ENCODE assay signal across 17 mouse cellular contexts in genomic region chr2:90472701-90473100, GRCm38 (mm10).
"Had no signal": no experiment of that assay in that cellular context is flagged by ENCODE, and none has a peak within 500 bp of the region (broad histone marks: within the 10 kb centered on the region; RNA-seq: fewer than 3 reads in every experiment).

No protein-coding gene starts in this region.

- H3K36me3 ChIP-seq: midbrain, embryonic 10.5 days; midbrain, embryonic 12.5 days; stomach, embryonic 15.5 days had no signal

- ATAC-seq: midbrain, embryonic 16.5 days had no signal

- H3K4me2 ChIP-seq: lung, embryonic 14.5 days; midbrain, embryonic 12.5 days; neural tube, embryonic 13.5 days; neural tube, embryonic 15.5 days; stomach, embryonic 15.5 days had no signal

- DNase-seq: lung, adult 18-20 months; lung, embryonic 14.5 days; lung, postnatal 10 days; lung, postnatal 4 days; midbrain, embryonic 14.5 days; right cerebral cortex, postnatal 14 days; thymus, adult 2 months; thymus, postnatal 25 days; thymus, postnatal 4 days had no signal

- H3K9ac ChIP-seq: lung, embryonic 14.5 days; midbrain, embryonic 12.5 days; neural tube, embryonic 13.5 days; neural tube, embryonic 15.5 days; stomach, embryonic 15.5 days had no signal

- H3K27me3 ChIP-seq: midbrain, embryonic 12.5 days; neural tube, embryonic 13.5 days; neural tube, embryonic 15.5 days; stomach, embryonic 15.5 days had no signal

- H3K4me3 ChIP-seq: midbrain, embryonic 10.5 days; midbrain, embryonic 12.5 days; myocyte; neural tube, embryonic 13.5 days; neural tube, embryonic 15.5 days; stomach, embryonic 15.5 days had no signal

- H3K9me3 ChIP-seq: midbrain, embryonic 10.5 days; midbrain, embryonic 12.5 days; neural tube, embryonic 13.5 days; neural tube, embryonic 15.5 days; stomach, embryonic 15.5 days had no signal

- H3K27ac ChIP-seq: midbrain, embryonic 10.5 days; midbrain, embryonic 12.5 days; neural tube, embryonic 13.5 days; neural tube, embryonic 15.5 days; stomach, embryonic 15.5 days; stomach, postnatal 0 days had no signal
